10 mouse cellular contexts compared by ENCODE assay signal in the genomic region with DNA sequence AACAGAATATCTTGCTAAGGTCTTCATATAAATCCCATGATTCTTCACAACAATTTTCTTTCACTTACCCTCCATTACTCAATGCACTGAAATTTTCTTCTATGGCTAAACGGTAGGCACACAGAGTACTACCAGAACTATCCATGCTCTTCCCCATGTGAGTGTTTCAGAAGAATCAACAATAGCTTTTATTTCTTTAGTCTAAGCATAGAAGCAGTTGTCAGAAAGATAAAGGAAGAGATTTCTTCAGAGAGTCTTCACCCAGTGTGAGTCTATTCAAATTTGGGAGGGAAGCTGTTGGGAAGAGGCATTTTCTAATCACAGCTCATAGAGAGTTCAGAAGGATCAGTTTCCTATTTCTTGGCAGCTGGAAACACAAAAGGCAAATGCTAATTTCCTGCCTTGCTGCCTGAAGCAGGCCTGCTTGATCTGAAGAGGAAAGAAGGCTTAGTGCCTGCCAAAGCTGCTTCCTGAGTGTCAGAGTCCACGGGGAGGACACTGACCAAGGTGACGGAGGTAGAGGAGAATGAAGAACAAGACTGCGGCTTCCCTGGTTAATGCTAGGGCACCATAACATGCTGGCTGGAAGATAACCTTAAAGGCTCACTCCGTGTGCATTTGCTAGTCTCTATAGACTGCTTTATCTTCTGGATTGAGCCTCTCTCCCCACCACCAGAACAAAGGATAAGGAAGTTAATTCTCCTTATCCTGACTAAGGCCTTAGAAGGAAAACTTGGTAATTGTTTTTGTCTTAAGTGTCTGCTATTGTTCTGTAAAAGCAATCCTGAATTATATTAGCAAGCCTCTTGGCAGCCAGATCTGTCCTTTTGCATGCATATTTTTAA.
DNase-seq lines count a peak whose midpoint lies in the region; ATAC-seq and TF ChIP-seq lines count a peak whose summit lies in the region.
"Had no signal": no experiment of that assay in that cellular context is flagged by ENCODE, and none has a peak within 500 bp of the region (broad histone marks: within the 10 kb centered on the region; RNA-seq: fewer than 3 reads in every experiment).

No protein-coding gene starts in this region.

- no peak overlapping the region for H3K4me3 ChIP-seq in lung, adult 2 months (replicated peaks; ENCODE audit: extremely low read depth, low read depth, low read length)
- no peak overlapping the region for H3K4me3 ChIP-seq in forebrain, embryonic 13.5 days
- no peak overlapping the region for H3K4me3 ChIP-seq in midbrain, embryonic 15.5 days
- H3K4me3 ChIP-seq: stomach, embryonic 15.5 days had no signal

- TF ChIP-seq CTCF in lung, adult 2 months (IDR thresholded peaks at IDR 0.05; ENCODE audit: insufficient read depth, low read length) = no peak

- H3K36me3 ChIP-seq in forebrain, embryonic 13.5 days (ENCODE audit: poor library complexity, severe bottlenecking) = no peaks in the 10 kb centered on the region
- H3K36me3 ChIP-seq in midbrain, embryonic 15.5 days (replicated peaks) = no peaks in the 10 kb centered on the region
- H3K36me3 ChIP-seq: stomach, embryonic 15.5 days had no signal

- DNase-seq in lung, adult 2 months = peak; percentile 3
- no peak for DNase-seq in lung, adult 18-20 months
- DNase-seq in kidney, adult 18-20 months = peak; percentile 9
- DNase-seq in spleen, adult 12 weeks (ENCODE audit: low spot score) = no peak
- DNase-seq in thymus, postnatal 0 days (ENCODE audit: low spot score) = no peak
- DNase-seq in urinary bladder, postnatal 14 days (ENCODE audit: low spot score) = no peak

- H3K9me3 ChIP-seq in forebrain, embryonic 13.5 days (replicated peaks) = no peaks in the 10 kb centered on the region
- no peaks in the 10 kb centered on the region for H3K9me3 ChIP-seq in midbrain, embryonic 15.5 days
- H3K9me3 ChIP-seq: stomach, embryonic 15.5 days had no signal

- H3K9ac ChIP-seq in forebrain, embryonic 13.5 days = no peak overlapping the region
- H3K9ac ChIP-seq in midbrain, embryonic 15.5 days = no peak overlapping the region
- H3K9ac ChIP-seq: stomach, embryonic 15.5 days had no signal

- H3K27ac ChIP-seq in forebrain, embryonic 13.5 days = peak overlapping the region; percentile 48; the same call in 1 of the 2 replicates
- H3K27ac ChIP-seq in midbrain, embryonic 15.5 days = peak overlapping the region; percentile 55
- H3K27ac ChIP-seq: stomach, embryonic 15.5 days had no signal

- no peak overlapping the region for H3K4me2 ChIP-seq in forebrain, embryonic 13.5 days
- no peak overlapping the region for H3K4me2 ChIP-seq in midbrain, embryonic 15.5 days
- H3K4me2 ChIP-seq: stomach, embryonic 15.5 days had no signal

- peaks cover 4% of the 10 kb centered on the region for H3K4me1 ChIP-seq in lung, adult 2 months (ENCODE audit: control insufficient read depth, insufficient read depth, low read length)
- H3K4me1 ChIP-seq in forebrain, embryonic 13.5 days = peaks cover 19% of the 10 kb centered on the region
- H3K4me1 ChIP-seq in midbrain, embryonic 15.5 days = peaks cover 15% of the 10 kb centered on the region
- H3K4me1 ChIP-seq: stomach, embryonic 15.5 days had no signal

- TF ChIP-seq POLR2A in lung, adult 2 months (IDR thresholded peaks at IDR 0.05; ENCODE audit: borderline replicate concordance, extremely low read depth, low read depth, low read length) = no peak

- peak; percentile 52; the same call in 1 of the 2 replicates for ATAC-seq in forebrain, embryonic 13.5 days
- peak; percentile 64 for ATAC-seq in midbrain, embryonic 15.5 days (replicated peaks)
- ATAC-seq: Patski had no signal

- 24% methylated on average over 5 of the region's 5 CpGs for WGBS in lung, adult 2 months
- 10% methylated on average over 5 of the region's 5 CpGs for WGBS in forebrain, embryonic 13.5 days
- WGBS in midbrain, embryonic 15.5 days = 3% methylated on average over 5 of the region's 5 CpGs

- no peaks in the 10 kb centered on the region for H3K27me3 ChIP-seq in forebrain, embryonic 13.5 days
- no peaks in the 10 kb centered on the region for H3K27me3 ChIP-seq in midbrain, embryonic 15.5 days (replicated peaks)
- H3K27me3 ChIP-seq: Patski; stomach, embryonic 15.5 days had no signal

Comparison
In these comparisons a context has a peak if more than half of its experiments do, and no peak if none do; other contexts are left out.
1. DNase-seq: peak in lung, adult 2 months (single experiment) and kidney, adult 18-20 months (single experiment); none in lung, adult 18-20 months (0 of 2), spleen, adult 12 weeks (single experiment), thymus, postnatal 0 days (single experiment) and urinary bladder, postnatal 14 days (single experiment).